Mouse (Mus musculus) urinary bladder, postnatal 14 days (tissue): Measurements from ENCODE around the gene B130006D01Rik.
"Not testable (repeated sequence)": the region's sequence is repeated elsewhere in the genome, so short reads cannot be mapped to it uniquely, and the experiment has no call there.

Source experiments
- DNase-seq: peaks from one replicate; pipeline ENCODE4 v3.0.0; 2021; ENCODE audit warnings: low spot score

Gene B130006D01Rik

GRCm38 (mm10) chr11:95713225-95713810 lies 10.1 kb upstream of the B130006D01Rik start:
- DNase-seq = peak; percentile 29

- DNase-seq = no peak
These were observed 9.6 kb upstream of the B130006D01Rik start for GRCm38 (mm10) chr11:95713811-95714241.

- DNase-seq = no peak
These were observed 9.0 kb upstream of the B130006D01Rik start for GRCm38 (mm10) chr11:95714411-95714810.

- no peak for DNase-seq
These were observed 7.3 kb upstream of the B130006D01Rik start for GRCm38 (mm10) chr11:95716136-95716535.

GRCm38 (mm10) chr11:95719356-95719755 lies 4.0 kb upstream of the B130006D01Rik start:
- no peak for DNase-seq

GRCm38 (mm10) chr11:95724466-95724865 lies 1.1 kb downstream of the B130006D01Rik start:
- no peak for DNase-seq

- no peak for DNase-seq
These were observed 2.8 kb downstream of the B130006D01Rik start for GRCm38 (mm10) chr11:95726156-95726555.

GRCm38 (mm10) chr11:95727947-95728346 lies 4.6 kb downstream of the B130006D01Rik start:
- DNase-seq = no peak

- no peak for DNase-seq
These were observed 5.8 kb downstream of the B130006D01Rik start for GRCm38 (mm10) chr11:95728916-95729907.

- no peak for DNase-seq
These were observed 11.1 kb downstream of the B130006D01Rik start for GRCm38 (mm10) chr11:95734485-95734884.

GRCm38 (mm10) chr11:95737811-95738210 lies 14.4 kb downstream of the B130006D01Rik start:
- peak; percentile 59 for DNase-seq

GRCm38 (mm10) chr11:95744521-95744920 lies 21.1 kb downstream of the B130006D01Rik start:
- no peak for DNase-seq

GRCm38 (mm10) chr11:95746821-95747220 lies 23.4 kb downstream of the B130006D01Rik start:
- DNase-seq = no peak

- DNase-seq = no peak
These were observed 24.9 kb downstream of the B130006D01Rik start for GRCm38 (mm10) chr11:95748331-95748730.

- no peak for DNase-seq
These were observed 26.2 kb downstream of the B130006D01Rik start for GRCm38 (mm10) chr11:95749619-95750018.

- DNase-seq = peak; percentile 85
These were observed 27.6 kb downstream of the B130006D01Rik start for GRCm38 (mm10) chr11:95750995-95751394.

- not testable (repeated sequence) for DNase-seq
These were observed 31.8 kb downstream of the B130006D01Rik start for GRCm38 (mm10) chr11:95755137-95755536.

- no peak for DNase-seq
These were observed 37.1 kb downstream of the B130006D01Rik start for GRCm38 (mm10) chr11:95760521-95760920.

- no peak for DNase-seq
These were observed 39.6 kb downstream of the B130006D01Rik start for GRCm38 (mm10) chr11:95762996-95763395.

GRCm38 (mm10) chr11:95764806-95765205 lies 41.4 kb downstream of the B130006D01Rik start:
- DNase-seq = no peak

GRCm38 (mm10) chr11:95765334-95765733 lies 41.9 kb downstream of the B130006D01Rik start:
- DNase-seq = no peak

- no peak for DNase-seq
These were observed 44.9 kb downstream of the B130006D01Rik start for GRCm38 (mm10) chr11:95768244-95768643.

- no peak for DNase-seq
These were observed 45.8 kb downstream of the B130006D01Rik start for GRCm38 (mm10) chr11:95769208-95769607.
